Mouse (Mus musculus) hindbrain, embryonic 15.5 days (tissue): ENCODE results near the gene Gm21954. TPM values are rescaled to one million over a fixed set of nuclear protein-coding genes. Genes with fewer than 3 reads are reported as not detected.
A peak's percentile ranks its signal among the peaks of the same experiment; 100 is the strongest.

Experiments
- ATAC-seq: fragments of 200-750 bp; cut with Nextera tagmentation; 2 replicates; pipeline ENCODE4 v1.8.0; 2017; ENCODE audit warnings: low read depth, moderate number of reproducible peaks, moderate TSS enrichment; ENCODE audit not compliant: low FRiP score
- H3K27ac ChIP-seq: fragments of 300-500 bp; sonication (generic); replicated peaks from 2 replicates; pipeline ENCODE4 v1.5.1; 2015; ENCODE audit warnings: mild to moderate bottlenecking, inconsistent platforms
- H3K27me3 ChIP-seq: fragments of 300-500 bp; sonication (generic); 2 replicates; pipeline ENCODE4 v1.6.1; 2015; ENCODE audit warnings: control low read depth, inconsistent platforms
- H3K36me3 ChIP-seq: fragments of 300-500 bp; sonication (generic); 2 replicates; pipeline ENCODE4 v1.6.1; 2015; ENCODE audit warnings: control low read depth, inconsistent platforms
- H3K4me1 ChIP-seq: fragments of 300-500 bp; sonication (generic); replicated peaks from 2 replicates; pipeline ENCODE4 v1.6.1; 2015; ENCODE audit warnings: control low read depth, inconsistent platforms
- H3K4me2 ChIP-seq: fragments of 300-500 bp; sonication (generic); 2 replicates; pipeline ENCODE4 v1.6.1; 2015; ENCODE audit warnings: moderate library complexity, mild to moderate bottlenecking, inconsistent platforms
- H3K4me3 ChIP-seq: fragments of 300-500 bp; sonication (generic); 2 replicates; pipeline ENCODE4 v1.5.1; 2015; ENCODE audit warnings: mild to moderate bottlenecking, inconsistent platforms
- H3K9ac ChIP-seq: fragments of 300-500 bp; sonication (generic); 2 replicates; pipeline ENCODE4 v1.6.1; 2015; ENCODE audit warnings: inconsistent platforms
- H3K9me3 ChIP-seq: fragments of 300-500 bp; sonication (generic); 2 replicates; pipeline ENCODE4 v1.6.1; 2016; ENCODE audit warnings: control low read depth, inconsistent platforms
- WGBS: fragments of 180-500 bp; shearing (Covaris S2); methylation state at CpG from one replicate; pipeline ENCODE4 v1.1.7; 2015; 5-methylcytosine and 5-hydroxymethylcytosine counted together
- polyA plus RNA-seq: library from polyadenylated mRNA; unstranded; fragments of >200 nt; fragmentation: Nextera tagmentation; extraction: Ambion mirVana; gene quantifications from 2 replicates; pipeline ENCODE4 v1.2.1, GENCODE M21; 2015

The Gm21954 gene
- not detected in 2 replicates for polyA plus RNA-seq

- Histone ChIP-seq H3K27me3 (no peaks in the 10 kb centered on the region), H3K4me1 (no peaks in the 10 kb centered on the region), H3K36me3 (no peaks in the 10 kb centered on the region), H3K9ac (no peak within 1 kb of the TSS), H3K9me3 (no peaks in the 10 kb centered on the region), H3K4me2 (no peak within 1 kb of the TSS), H3K4me3 (no peak within 1 kb of the TSS), H3K27ac (no peak within 1 kb of the TSS)
- WGBS: 85% methylated on average over 2 of the region's 2 CpGs
- ATAC-seq: no peak
Observed at GRCm38 (mm10) chr3:55472110-55472509, at the start of gene Gm21954. TSS of gene Gm21954 (minus strand) at chr3:55472210.

GRCm38 (mm10) chr3:55521776-55522175, 49.8 kb upstream of the Gm21954 start:
- peaks cover 60% of the 10 kb centered on the region for H3K4me1 ChIP-seq
- H3K4me2 ChIP-seq: no peak overlapping the region
- no peaks in the 10 kb centered on the region for H3K9me3 ChIP-seq

GRCm38 (mm10) chr3:55520240-55521180, 48.5 kb upstream of the Gm21954 start:
- H3K4me1 ChIP-seq: peaks cover 53% of the 10 kb centered on the region
- 0 out of 2 replicates have a peak, but pooled peaks cover 7% of the 10 kb centered on the region for H3K36me3 ChIP-seq
- H3K4me3 ChIP-seq: no peak overlapping the region
- H3K9me3 ChIP-seq: no peaks in the 10 kb centered on the region
- no peak overlapping the region for H3K9ac ChIP-seq
- 12% methylated on average over 12 of the region's 12 CpGs for WGBS
- peak; percentile 77 for ATAC-seq
- peak overlapping the region; percentile 71 for H3K27ac ChIP-seq
- H3K4me2 ChIP-seq: peak overlapping the region; percentile 14; the same call in 1 of the 2 replicates
- H3K27me3 ChIP-seq: no peaks in the 10 kb centered on the region

More at GRCm38 (mm10) chr3:55521776-55522175, 49.8 kb upstream of the Gm21954 start:
- Histone ChIP-seq H3K9ac (no peak overlapping the region; the same call in 1 of the 2 replicates), H3K27ac (peak overlapping the region; percentile 87), H3K27me3 (no peaks in the 10 kb centered on the region), H3K4me3 (no peak overlapping the region), H3K36me3 (0 out of 2 replicates have a peak, but pooled peaks cover 7% of the 10 kb centered on the region)
- ATAC-seq: peak; percentile 16; the same call in 1 of the 2 replicates
- 40% methylated on average over 8 of the region's 8 CpGs for WGBS

- H3K4me3 ChIP-seq: no peak overlapping the region
- WGBS: 77% methylated on average over 17 of the region's 17 CpGs
- no peaks in the 10 kb centered on the region for H3K9me3 ChIP-seq
- peaks cover 24% of the 10 kb centered on the region for H3K4me1 ChIP-seq
- no peak overlapping the region for H3K4me2 ChIP-seq
- H3K9ac ChIP-seq: no peak overlapping the region
- ATAC-seq: no peak
- H3K36me3 ChIP-seq: peaks cover 21% of the 10 kb centered on the region
- H3K27ac ChIP-seq: no peak overlapping the region
- no peaks in the 10 kb centered on the region for H3K27me3 ChIP-seq
Observed at GRCm38 (mm10) chr3:55517454-55518014, 45.5 kb upstream of the Gm21954 start.

GRCm38 (mm10) chr3:55515966-55516365, 44.0 kb upstream of the Gm21954 start:
- no peaks in the 10 kb centered on the region for H3K27me3 ChIP-seq
- peaks cover 21% of the 10 kb centered on the region for H3K36me3 ChIP-seq
- H3K9me3 ChIP-seq: no peaks in the 10 kb centered on the region
- no peak overlapping the region for H3K27ac ChIP-seq
- 60% methylated on average over 5 of the region's 5 CpGs for WGBS
- peaks cover 13% of the 10 kb centered on the region for H3K4me1 ChIP-seq
- ATAC-seq: no peak
- no peak overlapping the region for H3K4me3 ChIP-seq
- no peak overlapping the region for H3K4me2 ChIP-seq
- no peak overlapping the region for H3K9ac ChIP-seq

GRCm38 (mm10) chr3:55511658-55512057, 39.6 kb upstream of the Gm21954 start:
- H3K9ac ChIP-seq: no peak overlapping the region
- H3K9me3 ChIP-seq: no peaks in the 10 kb centered on the region
- H3K4me2 ChIP-seq: no peak overlapping the region
- no peaks in the 10 kb centered on the region for H3K4me1 ChIP-seq
- 69% methylated on average over 6 of the region's 6 CpGs for WGBS
- no peaks in the 10 kb centered on the region for H3K27me3 ChIP-seq
- peaks cover 37% of the 10 kb centered on the region for H3K36me3 ChIP-seq
- H3K27ac ChIP-seq: 0 out of 2 replicates have a peak overlapping the region, but pooled peaks have one; percentile 31
- H3K4me3 ChIP-seq: no peak overlapping the region
- no peak for ATAC-seq

GRCm38 (mm10) chr3:55510198-55510597, 38.2 kb upstream of the Gm21954 start:
- Histone ChIP-seq H3K4me1 (no peaks in the 10 kb centered on the region), H3K27me3 (no peaks in the 10 kb centered on the region), H3K4me2 (no peak overlapping the region), H3K9me3 (no peaks in the 10 kb centered on the region), H3K9ac (no peak overlapping the region), H3K4me3 (no peak overlapping the region), H3K27ac (no peak overlapping the region), H3K36me3 (peaks cover 45% of the 10 kb centered on the region)
- no peak for ATAC-seq
- WGBS: 89% methylated on average over 7 of the region's 7 CpGs

GRCm38 (mm10) chr3:55499298-55499697, 27.3 kb upstream of the Gm21954 start:
- no peaks in the 10 kb centered on the region for H3K27me3 ChIP-seq
- WGBS: 81% methylated on average over 7 of the region's 7 CpGs
- no peak overlapping the region for H3K4me2 ChIP-seq
- no peaks in the 10 kb centered on the region for H3K9me3 ChIP-seq
- H3K9ac ChIP-seq: no peak overlapping the region
- no peak overlapping the region for H3K27ac ChIP-seq
- ATAC-seq: no peak
- no peak overlapping the region for H3K4me3 ChIP-seq
- peaks cover 43% of the 10 kb centered on the region for H3K36me3 ChIP-seq
- no peaks in the 10 kb centered on the region for H3K4me1 ChIP-seq

GRCm38 (mm10) chr3:55496462-55496941, 24.5 kb upstream of the Gm21954 start:
- H3K27me3 ChIP-seq: no peaks in the 10 kb centered on the region
- no peak for ATAC-seq
- WGBS: 70% methylated on average over 9 of the region's 9 CpGs
- no peak overlapping the region for H3K4me3 ChIP-seq
- no peaks in the 10 kb centered on the region for H3K4me1 ChIP-seq
- no peak overlapping the region for H3K27ac ChIP-seq
- no peak overlapping the region for H3K9ac ChIP-seq
- H3K36me3 ChIP-seq: peaks cover 33% of the 10 kb centered on the region
- H3K9me3 ChIP-seq: no peaks in the 10 kb centered on the region
- H3K4me2 ChIP-seq: no peak overlapping the region

- peaks cover 37% of the 10 kb centered on the region for H3K36me3 ChIP-seq
- no peaks in the 10 kb centered on the region for H3K27me3 ChIP-seq
- H3K9me3 ChIP-seq: no peaks in the 10 kb centered on the region
- ATAC-seq: no peak
- no peak overlapping the region for H3K4me2 ChIP-seq
- H3K4me3 ChIP-seq: no peak overlapping the region
- no peak overlapping the region for H3K27ac ChIP-seq
- H3K4me1 ChIP-seq: no peaks in the 10 kb centered on the region
- no peak overlapping the region for H3K9ac ChIP-seq
- 22% methylated on average over 4 of the region's 4 CpGs for WGBS
Observed at GRCm38 (mm10) chr3:55495866-55496265, 23.9 kb upstream of the Gm21954 start.

- no peak overlapping the region for H3K9ac ChIP-seq
- 88% methylated on average over 7 of the region's 7 CpGs for WGBS
- no peak for ATAC-seq
Observed at GRCm38 (mm10) chr3:55495231-55495630, 23.2 kb upstream of the Gm21954 start.

GRCm38 (mm10) chr3:55494348-55494747, 22.3 kb upstream of the Gm21954 start:
- H3K4me1 ChIP-seq: no peaks in the 10 kb centered on the region
- no peaks in the 10 kb centered on the region for H3K9me3 ChIP-seq
- H3K9ac ChIP-seq: no peak overlapping the region
- H3K27me3 ChIP-seq: no peaks in the 10 kb centered on the region
- H3K36me3 ChIP-seq: peaks cover 31% of the 10 kb centered on the region
- 0 out of 2 replicates have a peak, but pooled peaks have one; percentile 11 for ATAC-seq
- H3K27ac ChIP-seq: no peak overlapping the region
- WGBS: 37% methylated on average over 4 of the region's 4 CpGs
- no peak overlapping the region for H3K4me3 ChIP-seq
- no peak overlapping the region for H3K4me2 ChIP-seq

More at GRCm38 (mm10) chr3:55495231-55495630, 23.2 kb upstream of the Gm21954 start:
- peaks cover 37% of the 10 kb centered on the region for H3K36me3 ChIP-seq
- H3K4me3 ChIP-seq: no peak overlapping the region
- H3K4me1 ChIP-seq: no peaks in the 10 kb centered on the region
- no peak overlapping the region for H3K27ac ChIP-seq
- no peaks in the 10 kb centered on the region for H3K9me3 ChIP-seq
- H3K4me2 ChIP-seq: no peak overlapping the region
- no peaks in the 10 kb centered on the region for H3K27me3 ChIP-seq
